Mouse (Mus musculus): ENCODE data around the gene Rnf152.

The Rnf152 gene

DNA sequence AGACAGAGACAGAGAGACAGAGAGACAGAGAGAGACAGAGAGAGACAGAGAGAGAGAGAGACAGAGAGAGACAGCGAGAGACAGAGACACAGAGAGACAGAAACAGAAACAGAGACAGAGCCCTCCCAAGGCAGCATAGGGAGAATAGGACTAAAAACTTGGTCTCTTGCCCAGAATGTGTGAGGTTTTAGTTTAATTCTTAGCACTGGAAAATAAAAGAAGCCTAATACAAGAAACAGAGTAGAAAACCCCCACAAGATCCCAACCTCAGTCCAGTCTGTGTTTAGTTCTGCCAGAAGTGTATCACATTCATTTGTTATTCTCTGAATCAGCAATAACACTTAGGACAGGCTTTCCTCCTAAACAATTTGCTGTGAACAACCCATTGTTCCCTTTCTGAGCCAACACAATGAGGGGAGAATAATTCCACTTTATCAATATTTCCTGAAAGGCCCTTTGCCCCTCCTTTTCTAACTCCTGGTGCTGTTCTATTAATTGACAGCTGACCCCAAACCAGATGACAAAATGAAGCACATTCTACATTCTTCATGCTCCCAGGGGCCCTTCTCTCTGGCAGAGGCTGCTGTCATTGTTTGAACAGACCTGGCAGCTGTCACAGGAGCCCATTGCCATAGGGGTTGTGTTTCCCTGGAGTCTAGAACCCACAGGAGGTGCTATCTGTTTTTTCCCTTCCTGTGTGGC, 44.5 kb downstream of the Rnf152 start:
- no peak for DNase-seq

DNA sequence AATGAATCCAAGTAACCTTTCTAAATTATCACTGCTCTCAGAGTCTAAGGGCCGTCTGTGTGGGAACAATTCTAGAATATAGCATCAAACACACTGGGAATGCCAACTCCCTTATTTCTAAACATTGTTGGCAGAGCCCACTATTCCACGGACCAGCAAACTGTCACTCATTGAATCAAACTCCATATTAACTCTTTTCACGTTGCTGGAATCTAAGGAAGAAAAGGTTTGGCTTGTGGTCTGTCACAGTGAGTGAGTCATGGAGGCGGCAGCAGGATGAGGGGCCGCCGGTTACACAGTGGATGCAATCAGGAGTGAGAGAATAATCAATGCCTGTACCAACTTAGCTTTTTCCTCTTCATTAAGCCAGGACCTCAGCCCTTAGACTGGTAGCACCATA, 54.3 kb downstream of the Rnf152 start:
- DNase-seq, result no peak

DNA sequence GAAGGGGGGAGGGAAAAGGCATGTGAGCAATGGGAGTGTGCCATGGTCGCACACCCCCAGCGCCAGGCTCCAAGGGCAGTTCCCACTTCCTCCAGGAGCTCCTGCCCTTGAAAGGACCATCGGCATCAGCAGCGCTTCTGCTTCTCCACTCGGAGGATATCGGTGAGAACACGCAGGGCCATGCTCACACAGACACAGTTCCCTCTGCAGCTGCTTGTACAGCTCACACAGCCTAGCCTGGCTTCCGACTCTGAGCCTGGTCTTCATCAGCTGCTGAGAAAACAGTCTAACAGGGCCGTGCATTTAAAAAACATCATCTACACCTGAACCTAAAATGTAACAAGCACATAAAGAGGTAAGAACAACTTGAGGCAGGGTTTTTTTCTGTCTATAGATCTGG, 54.7 kb downstream of the Rnf152 start:
- peak; percentile 20 for DNase-seq

DNA sequence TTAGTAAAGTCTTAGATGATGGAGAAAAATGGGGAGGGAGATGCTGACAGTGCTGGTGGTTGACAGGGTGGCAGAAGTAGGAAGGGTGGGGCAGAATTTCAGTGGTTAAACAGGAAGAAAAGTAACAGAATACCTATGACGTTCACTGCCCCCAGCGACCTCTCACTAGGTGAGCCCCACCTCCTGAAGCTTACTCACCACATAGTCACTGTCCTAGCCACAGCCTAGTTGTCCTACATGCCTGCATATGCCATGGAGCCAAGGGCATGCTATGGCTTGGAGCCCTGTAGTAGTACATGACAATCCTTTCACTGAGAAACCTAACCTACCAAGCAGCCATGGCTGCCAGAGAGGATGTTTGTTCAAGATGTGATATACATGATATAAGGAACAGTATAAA, 64.7 kb downstream of the Rnf152 start:
- DNase-seq, result no peak

DNA sequence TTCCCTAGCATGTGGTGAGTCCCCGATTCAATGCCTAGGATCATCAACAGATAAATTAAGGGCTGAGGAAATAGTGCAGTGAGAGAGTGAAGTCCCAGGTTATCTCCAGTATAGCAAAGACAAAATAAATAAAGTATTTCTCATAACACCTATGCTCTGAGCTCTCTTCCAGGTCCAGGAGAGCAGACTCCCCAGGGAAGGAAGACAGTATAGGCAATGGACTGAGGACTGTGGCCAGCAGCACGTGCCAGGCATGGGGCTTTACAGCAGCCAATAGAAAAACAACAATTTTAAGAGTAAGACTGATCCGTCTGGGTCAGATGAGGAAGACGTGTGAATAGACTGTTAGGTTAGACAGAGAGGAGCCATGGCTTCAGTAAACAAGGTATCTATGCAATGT, 69.0 kb downstream of the Rnf152 start:
- DNase-seq, result no peak

DNA sequence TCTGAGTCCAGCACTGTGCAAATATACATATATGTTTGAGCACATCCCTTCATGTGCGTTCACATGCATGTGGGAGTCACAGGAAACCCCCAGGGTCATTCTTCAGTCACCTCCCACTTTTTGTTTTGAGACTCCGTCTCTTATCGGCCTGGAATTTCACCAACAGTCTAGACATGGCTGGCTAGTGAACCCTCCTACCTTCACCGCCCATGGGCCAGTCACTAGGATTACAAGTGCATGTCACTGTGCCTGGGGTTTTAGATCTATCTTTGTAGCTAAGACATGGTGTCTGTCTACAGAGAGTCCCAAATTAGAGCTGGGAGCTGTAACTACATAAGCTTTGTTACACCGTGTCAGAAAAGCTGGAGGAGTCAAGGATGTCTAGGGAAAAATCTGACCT, 69.6 kb downstream of the Rnf152 start:
- no peak for DNase-seq

DNA sequence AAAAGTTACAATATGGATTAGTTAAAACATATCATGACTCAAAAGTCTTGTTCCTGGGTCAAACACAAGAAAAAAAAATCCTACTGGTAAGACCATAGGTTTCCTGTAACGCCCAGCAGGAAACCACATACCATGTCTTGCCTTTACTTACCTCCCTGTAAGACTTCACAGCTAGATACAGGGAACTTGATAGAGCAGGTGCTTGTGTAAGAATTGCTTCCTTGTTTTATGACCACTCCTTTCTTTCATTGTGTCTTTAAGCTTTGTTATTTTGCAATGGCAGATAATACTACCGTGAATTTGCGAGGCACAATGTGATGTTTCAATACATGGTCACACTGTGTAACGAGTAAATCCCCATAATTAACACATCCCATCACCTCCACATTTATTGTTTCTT, 71.5 kb downstream of the Rnf152 start:
- DNase-seq, result no peak

DNA sequence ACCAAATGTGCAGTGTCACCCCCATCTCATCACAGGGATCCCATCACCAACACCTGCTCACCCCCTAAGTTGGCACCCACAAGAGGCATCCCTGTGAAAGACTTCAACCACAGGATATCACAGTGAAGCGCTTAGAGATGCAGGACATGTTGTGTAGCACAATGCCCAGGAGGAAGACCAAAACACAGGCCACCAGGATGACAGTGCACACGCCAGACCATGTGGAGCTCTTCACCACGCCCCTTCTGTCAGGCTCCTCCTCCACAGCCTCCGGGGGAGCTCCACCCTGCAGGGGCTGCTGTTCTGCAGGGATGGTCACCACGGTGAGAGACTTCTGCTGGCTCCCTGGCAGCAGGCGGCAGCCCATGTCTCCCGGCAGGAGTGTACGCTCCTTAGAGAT, 72.4 kb downstream of the Rnf152 start:
- no peak for DNase-seq

DNA sequence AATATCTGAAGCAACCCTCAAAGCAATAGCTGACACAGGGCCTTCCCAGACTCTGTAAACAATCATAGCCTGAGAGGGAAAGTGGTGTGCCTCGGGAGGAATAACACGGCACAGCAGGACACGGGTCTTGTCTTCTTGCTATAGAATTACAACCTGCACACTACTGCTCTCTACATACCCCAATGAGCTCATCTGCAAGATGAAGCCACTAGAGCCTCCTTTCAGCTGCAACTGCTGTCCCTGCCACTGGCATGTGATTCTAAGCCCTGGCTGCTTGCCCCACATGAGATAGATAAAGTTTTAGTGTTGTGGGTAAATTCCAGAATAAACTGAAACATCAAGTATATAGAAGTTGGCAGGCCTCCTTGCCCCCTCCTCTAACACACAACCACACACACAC, 75.2 kb downstream of the Rnf152 start:
- no peak for DNase-seq

DNA sequence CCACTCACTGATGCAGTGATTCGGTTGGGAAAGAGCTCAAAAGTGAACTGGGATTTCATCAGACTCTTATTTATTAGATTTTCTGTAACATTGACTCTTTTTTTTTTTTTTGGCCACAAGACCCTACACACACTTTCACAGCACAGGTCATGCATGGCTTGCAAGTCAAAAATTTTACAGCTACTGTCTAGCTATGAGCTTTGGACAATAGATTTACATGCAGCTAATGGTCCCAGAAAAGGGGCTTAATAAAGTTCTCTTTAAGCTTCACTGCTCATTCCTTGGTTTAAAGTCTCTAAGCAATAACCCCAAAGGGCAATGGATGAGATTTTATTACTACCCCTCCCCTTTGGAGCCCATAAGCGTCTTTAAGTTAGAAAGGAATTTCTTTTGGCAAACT, 76.3 kb downstream of the Rnf152 start:
- DNase-seq, result no peak

DNA sequence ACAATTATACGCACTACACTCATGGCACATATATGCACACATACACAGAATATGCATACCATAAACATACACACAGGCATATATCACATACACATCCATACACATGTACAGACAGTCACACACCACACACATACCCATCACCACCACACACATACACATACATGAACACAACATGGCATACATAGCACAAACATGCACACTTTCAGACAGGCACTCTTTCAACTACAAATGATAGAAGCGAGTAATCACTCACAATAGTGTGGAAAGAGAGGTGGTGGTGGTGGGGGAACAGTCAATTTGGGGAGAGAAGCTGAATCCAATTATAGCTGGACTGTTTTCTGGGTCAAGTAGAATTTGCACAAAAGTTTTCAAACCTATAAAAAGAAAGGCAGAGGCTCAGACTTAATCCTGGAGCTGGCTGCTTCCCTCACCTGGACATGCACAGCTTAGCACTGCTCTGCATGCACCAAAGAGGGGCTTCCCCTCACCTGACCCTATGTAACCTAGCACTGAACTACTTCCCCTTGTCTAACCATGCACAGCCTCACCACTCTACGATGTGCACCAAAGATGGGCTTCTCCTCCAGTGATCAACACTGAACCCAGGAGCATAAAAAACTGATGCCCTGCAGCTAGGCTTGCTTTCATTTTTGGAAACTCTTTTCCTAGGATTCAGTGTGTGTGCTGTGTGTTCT, 81.9 kb downstream of the Rnf152 start:
- no peak for DNase-seq

DNA sequence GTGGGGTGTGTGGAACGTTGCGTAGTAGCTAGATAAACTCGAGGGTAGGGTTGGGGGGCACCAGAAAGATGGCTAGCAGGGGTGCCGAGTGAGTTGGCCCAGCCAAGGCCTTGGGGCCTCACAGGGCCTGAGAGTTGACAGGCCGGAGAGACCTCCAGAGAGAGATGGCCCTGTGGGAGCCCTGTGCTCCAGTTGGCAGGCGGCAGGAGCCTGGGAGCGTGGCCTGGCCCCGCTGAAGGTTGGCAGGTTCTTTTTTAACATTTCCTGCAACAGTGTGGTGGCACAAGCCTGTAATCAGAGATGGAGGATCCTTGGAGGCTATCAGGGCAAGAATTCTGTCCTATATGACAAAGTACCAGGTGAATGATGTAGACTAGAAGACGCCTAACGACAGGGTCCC, 85.4 kb downstream of the Rnf152 start:
- no peak for DNase-seq

DNA sequence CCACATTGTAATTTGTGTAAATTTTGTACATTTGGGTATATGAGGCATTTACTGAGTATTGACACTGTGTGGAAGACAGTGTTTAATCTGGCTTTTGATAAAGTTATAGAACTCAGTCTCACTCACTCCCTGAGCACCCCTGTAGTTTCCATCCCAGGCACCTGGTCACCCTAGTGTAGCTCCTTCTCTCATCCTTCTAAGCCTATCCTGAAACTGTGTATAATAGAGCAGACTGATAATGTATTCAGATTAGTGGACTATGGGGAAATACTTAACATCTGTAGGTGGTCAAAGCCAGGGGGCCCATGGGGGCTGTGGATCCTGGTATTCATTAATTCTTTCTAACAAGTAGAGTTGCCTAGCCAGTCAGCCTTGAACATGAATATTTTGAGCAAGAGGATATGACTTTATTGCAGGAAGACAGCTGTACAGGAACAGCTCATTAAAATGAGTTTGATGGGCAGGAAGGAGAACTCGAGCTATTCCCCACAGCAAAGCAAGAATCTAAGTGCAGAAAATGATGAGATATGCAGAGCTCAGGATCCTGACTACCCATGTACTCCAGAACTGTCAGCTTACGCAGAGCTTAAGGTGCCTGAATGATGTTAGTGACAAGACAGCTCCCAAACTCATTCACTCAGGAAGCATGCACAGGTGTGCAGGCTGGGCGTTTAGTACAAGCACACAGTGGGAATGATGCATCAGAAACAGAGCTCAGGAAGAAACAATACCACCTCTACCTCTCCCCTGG, 93.1 kb downstream of the Rnf152 start:
- DNase-seq, result no peak

DNA sequence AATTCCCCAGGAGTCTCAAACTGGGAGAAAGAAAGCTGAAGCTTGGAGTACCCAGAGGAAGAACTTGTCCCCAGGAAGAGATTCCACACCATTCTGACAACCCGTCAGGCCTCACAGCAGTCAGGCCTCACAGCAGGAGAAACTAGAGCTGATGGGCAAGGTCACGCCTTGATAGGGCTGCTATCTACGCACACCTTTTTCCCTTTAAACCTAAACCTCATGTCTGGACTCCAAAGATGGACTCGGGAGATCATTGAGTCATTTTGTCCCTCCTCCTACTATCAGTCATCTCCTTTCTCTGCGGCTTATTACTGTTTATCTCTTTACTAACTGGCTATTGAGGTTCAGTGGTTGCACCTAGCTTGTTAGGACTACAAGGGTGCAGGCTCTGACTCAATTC, 96.3 kb downstream of the Rnf152 start:
- DNase-seq, result no peak

DNA sequence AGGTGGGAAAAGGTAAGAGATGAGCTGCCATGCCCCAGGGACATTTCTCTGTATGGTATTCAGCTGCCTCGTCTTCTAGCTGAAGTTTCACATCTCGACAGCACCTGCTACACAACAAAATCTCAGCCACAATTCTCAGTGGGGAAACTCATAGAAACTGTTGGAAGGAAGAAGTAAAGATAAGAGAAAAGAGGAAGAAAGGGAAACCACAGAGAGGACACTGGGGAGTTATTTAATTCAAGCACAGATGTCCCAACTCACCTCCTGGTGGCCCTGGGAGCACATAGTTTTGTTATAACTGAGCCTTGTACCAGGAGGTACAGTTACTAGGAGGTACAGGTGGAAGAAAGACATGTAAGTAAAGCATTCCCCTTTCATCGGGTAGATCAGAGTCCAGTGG, 99.3 kb downstream of the Rnf152 start:
- no peak for DNase-seq

DNA sequence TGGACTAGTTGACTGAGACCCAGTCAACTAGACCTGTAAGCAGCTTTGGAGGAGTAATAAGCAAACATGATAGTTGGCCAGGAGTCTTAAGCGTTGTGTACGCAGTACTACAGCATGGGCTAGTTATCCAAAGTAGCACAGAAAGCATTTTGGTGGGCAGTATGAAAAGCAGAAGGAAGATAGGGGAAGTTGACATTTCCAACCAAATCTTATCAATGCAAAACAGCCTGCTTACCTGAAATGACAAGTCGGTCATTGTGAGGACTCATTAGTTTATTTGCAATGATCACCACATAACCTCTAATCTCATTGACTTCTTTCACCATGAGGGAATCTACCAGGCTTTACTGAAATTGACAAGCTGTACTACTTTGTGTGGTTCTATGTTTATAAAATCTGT, 107.3 kb downstream of the Rnf152 start:
- no peak for DNase-seq

DNA sequence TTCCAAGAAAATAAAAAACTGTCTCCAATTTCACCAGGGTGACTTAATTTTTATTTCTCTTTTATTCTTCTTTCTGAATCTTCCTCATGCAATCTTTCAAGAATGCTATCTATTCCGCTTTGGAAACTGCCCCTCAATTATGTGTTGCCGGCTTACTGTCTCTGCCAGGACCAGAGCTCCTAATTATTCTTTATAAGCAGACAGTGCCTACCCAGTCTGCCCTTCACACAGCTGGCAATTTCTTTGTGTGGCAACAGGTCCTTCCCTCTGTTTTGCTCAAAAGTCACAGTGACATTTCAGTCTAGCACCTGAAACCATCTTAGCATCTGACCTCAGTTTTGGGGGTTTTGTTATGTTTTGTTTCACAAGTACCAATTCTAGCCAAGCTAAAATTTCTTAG, 109.9 kb downstream of the Rnf152 start:
- DNase-seq, result no peak

DNA sequence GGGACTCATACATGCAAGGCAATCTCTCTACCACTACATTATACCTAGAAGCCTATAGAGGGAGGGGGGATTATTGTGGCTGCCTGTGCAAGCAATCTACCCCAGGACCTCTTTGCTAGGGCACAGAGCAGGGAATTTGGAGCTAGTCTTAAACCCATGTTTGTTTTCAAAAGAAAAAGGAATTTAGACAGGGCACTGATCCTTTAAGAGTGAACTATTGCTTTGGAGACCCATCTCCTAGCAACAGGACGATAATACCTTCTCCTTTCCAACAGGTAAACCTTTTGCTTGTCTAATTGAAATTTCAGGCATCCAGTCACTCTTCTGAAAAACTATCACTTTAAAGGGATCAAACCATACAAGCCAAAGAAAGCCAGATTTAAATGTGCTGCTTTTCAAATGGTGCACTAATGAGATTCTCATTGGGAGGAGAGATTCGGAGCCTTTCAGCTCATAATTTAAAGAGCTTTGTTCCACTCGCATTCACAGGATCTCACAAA, 110.4 kb downstream of the Rnf152 start:
- no peak for DNase-seq

DNA sequence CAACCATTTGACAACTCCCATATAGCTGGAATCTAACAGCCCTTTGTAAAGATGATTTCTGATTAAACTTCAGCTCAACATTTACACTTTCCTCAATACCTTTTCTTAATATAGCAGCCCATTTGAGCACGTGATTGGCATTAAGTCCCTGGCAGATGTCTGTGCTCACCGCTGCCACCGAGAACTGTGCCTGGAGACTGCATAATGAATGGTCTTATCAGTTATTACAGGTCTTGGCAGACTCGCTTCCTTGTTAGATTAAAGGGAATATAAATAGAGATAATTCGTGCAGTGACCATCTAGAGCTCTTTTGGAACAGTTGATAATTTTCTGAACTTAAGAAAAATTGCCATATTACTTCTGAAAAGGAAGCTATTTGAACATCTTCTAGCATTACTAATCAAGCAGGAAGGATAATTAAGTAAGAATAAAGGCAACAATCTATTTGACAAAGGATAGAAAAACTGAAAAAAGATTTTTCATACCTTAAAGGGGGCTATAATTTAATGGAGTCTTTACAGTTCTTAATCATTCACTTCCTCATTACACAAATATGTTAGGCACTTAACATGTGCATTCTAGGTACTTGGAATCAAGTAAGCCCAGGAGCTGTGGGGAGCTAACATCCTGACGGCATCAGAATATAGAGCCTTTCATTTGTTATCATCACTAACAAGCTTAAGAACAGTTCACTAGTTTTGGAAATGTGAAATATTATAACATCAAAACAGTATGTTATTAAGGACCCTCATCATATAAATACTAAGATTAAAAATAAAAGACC, 113.0 kb downstream of the Rnf152 start:
- no peak for DNase-seq

DNA sequence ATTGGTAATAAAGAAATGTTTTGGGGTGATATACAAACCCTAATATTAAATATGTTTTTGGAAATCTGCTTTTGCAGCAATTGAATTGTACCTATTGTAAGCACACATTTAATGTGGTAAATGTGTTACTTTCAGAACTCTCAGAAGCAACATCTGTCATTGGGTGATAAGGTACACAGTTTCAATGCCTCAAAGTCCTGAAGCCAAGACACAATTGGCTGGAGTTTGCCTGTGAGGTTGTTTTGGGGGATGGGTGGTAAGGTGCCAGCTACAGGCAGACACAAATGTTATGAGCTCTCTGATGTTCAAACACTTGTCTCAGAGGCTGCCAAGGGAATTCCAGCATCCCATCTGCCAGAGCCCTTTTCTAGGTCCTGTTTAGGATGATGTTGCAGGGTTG, 116.3 kb downstream of the Rnf152 start:
- no peak for DNase-seq
